Mouse (Mus musculus) myocyte (in vitro differentiated cells): ENCODE data around the gene Itsn1.

Experiments
- CEBPB ChIP-seq: IDR thresholded peaks from 2 replicates; pipeline ENCODE4 v1.6.1; 2011; ENCODE audit warnings: mild to moderate bottlenecking, moderate library complexity; ENCODE audit not compliant: poor library complexity, insufficient read depth, severe bottlenecking
- E2F4 ChIP-seq: IDR thresholded peaks from one replicate; pipeline ENCODE4 v1.6.1; 2011; ENCODE audit warnings: mild to moderate bottlenecking, control low read depth, moderate library complexity; ENCODE audit not compliant: insufficient read depth
- MAX ChIP-seq: IDR thresholded peaks from one replicate; pipeline ENCODE4 v1.6.1; 2011; ENCODE audit warnings: low read depth, mild to moderate bottlenecking, control low read depth
- MYOD1 ChIP-seq, 3 experiments: IDR thresholded peaks; one replicate each; pipeline ENCODE4 v1.6.1; 2011; ENCODE audit warnings: control low read depth in 2 of 3, low read depth in 2 of 3, mild to moderate bottlenecking in 2 of 3, moderate library complexity in 1 of 3; ENCODE audit not compliant: insufficient read length in 2 of 3, control insufficient read depth in 1 of 3
- MYOG ChIP-seq, 3 experiments: IDR thresholded peaks; one replicate each; pipeline ENCODE4 v1.6.1; 2011; ENCODE audit warnings: control low read depth in 2 of 3, low read depth in 2 of 3, mild to moderate bottlenecking in 2 of 3; ENCODE audit not compliant: insufficient read length in 2 of 3, control insufficient read depth in 1 of 3, insufficient read depth in 1 of 3
- POLR2A ChIP-seq: IDR thresholded peaks from one replicate; pipeline ENCODE4 v1.6.1; 2011; ENCODE audit warnings: low read depth, mild to moderate bottlenecking, control low read depth, moderate library complexity; ENCODE audit not compliant: insufficient read length
- POLR2AphosphoS2 ChIP-seq: IDR thresholded peaks from one replicate; pipeline ENCODE4 v1.6.1; 2011; ENCODE audit warnings: low read depth, control low read depth; ENCODE audit not compliant: insufficient read length
- REST ChIP-seq: IDR thresholded peaks from one replicate; pipeline ENCODE4 v1.6.1; 2011; ENCODE audit warnings: mild to moderate bottlenecking, control low read depth, moderate library complexity; ENCODE audit not compliant: insufficient read depth, insufficient read length
- SRF ChIP-seq: IDR thresholded peaks from one replicate; pipeline ENCODE4 v1.6.1; 2011; ENCODE audit warnings: low read depth; ENCODE audit not compliant: control insufficient read depth, insufficient read length
- TCF12 ChIP-seq: IDR thresholded peaks from one replicate; pipeline ENCODE4 v1.6.1; 2011; ENCODE audit warnings: mild to moderate bottlenecking, control low read depth; ENCODE audit not compliant: poor library complexity, insufficient read depth, severe bottlenecking
- TCF3 ChIP-seq: IDR thresholded peaks from one replicate; pipeline ENCODE4 v1.6.1; 2011; ENCODE audit warnings: low read depth, control low read depth; ENCODE audit not compliant: insufficient read length
- USF1 ChIP-seq: IDR thresholded peaks from one replicate; pipeline ENCODE4 v1.6.1; 2011; ENCODE audit warnings: low read depth, mild to moderate bottlenecking, control low read depth, moderate library complexity

- TF ChIP-seq REST (no peak), USF1 (no peak), CEBPB (no peak), MYOG (IDR thresholded peaks at IDR 0.05; ENCODE audit: control insufficient read depth in 1 of 3, insufficient read depth in 1 of 3, insufficient read length in 2 of 3, low read depth in 2 of 3) (no peak), POLR2A (no peak), TCF12 (no peak), E2F4 (no peak), MAX (no peak), MYOD1 (IDR thresholded peaks at IDR 0.05; ENCODE audit: control insufficient read depth in 1 of 3, insufficient read length in 2 of 3, low read depth in 2 of 3) (no peak), SRF (no peak), TCF3 (no peak), POLR2AphosphoS2 (no peak)
Observed at GRCm38 (mm10) chr16:91811876-91812275, 82.8 kb downstream of the Itsn1 start.
